Mouse (Mus musculus) MEL (cell line): ENCODE data around the gene Adap1.

Source experiments
- EP300 ChIP-seq, 2 experiments: IDR thresholded peaks; 2 replicates each; pipeline ENCODE4 v1.6.1; 2011; ENCODE audit warnings: improper control_type of control experiment in 2 of 2, low read length in 2 of 2, low read depth in 1 of 2, mild to moderate bottlenecking in 1 of 2
- MEF2A ChIP-seq: IDR thresholded peaks from 2 replicates; pipeline ENCODE4 v1.6.1; 2014; ENCODE audit warnings: low read depth, mild to moderate bottlenecking, inconsistent platforms, low read length, improper control_type of control experiment; ENCODE audit not compliant: poor library complexity, insufficient replicate concordance, severe bottlenecking; ENCODE audit errors: extremely low read depth

GRCm38 (mm10) chr5:139330766-139331165 is 5.3 kb upstream of the Adap1 start:
- no peak for TF ChIP-seq MEF2A
- no peak for TF ChIP-seq EP300 (IDR thresholded peaks at IDR 0.05; ENCODE audit: low read depth in 1 of 2, low read length in 2 of 2)
